Mouse (Mus musculus) kidney, adult 2 months (tissue): Measurements from ENCODE around the gene Mmd. TPM values are rescaled to one million over a fixed set of nuclear protein-coding genes. Genes with fewer than 3 reads are reported as not detected.

Source experiments
- DNase-seq: peaks from one replicate; pipeline ENCODE4 v3.0.0; 2021
- H3K27ac ChIP-seq: fragments of 200-500 bp; 2 replicates; pipeline ENCODE4 v1.5.1; 2012; ENCODE audit warnings: low read depth, low read length, control low read depth, inconsistent platforms; ENCODE audit not compliant: insufficient read depth
- H3K27me3 ChIP-seq: fragments of 200-500 bp; replicated peaks from 2 replicates; pipeline ENCODE4 v1.6.1; 2012; ENCODE audit warnings: mild to moderate bottlenecking, moderate library complexity, low read length, inconsistent platforms; ENCODE audit not compliant: control insufficient read depth, insufficient read depth
- H3K36me3 ChIP-seq: fragments of 200-500 bp; 2 replicates; pipeline ENCODE4 v1.6.1; 2012; ENCODE audit warnings: mild to moderate bottlenecking, moderate library complexity, low read length, inconsistent platforms; ENCODE audit not compliant: control insufficient read depth, insufficient read depth
- H3K4me1 ChIP-seq: fragments of 200-500 bp; 2 replicates; pipeline ENCODE4 v1.6.1; 2011; ENCODE audit warnings: low read length; ENCODE audit not compliant: control insufficient read depth, insufficient read depth
- H3K4me3 ChIP-seq: fragments of 200-500 bp; 2 replicates; pipeline ENCODE4 v1.5.1; 2011; ENCODE audit warnings: mild to moderate bottlenecking, low read depth, low read length, control low read depth; ENCODE audit not compliant: insufficient read depth
- CTCF ChIP-seq: fragments of 200-500 bp; conservative IDR thresholded peaks from 2 replicates; pipeline ENCODE4 v1.5.1; 2011; ENCODE audit warnings: low read depth, mild to moderate bottlenecking, control low read depth, low read length, moderate library complexity, mixed read lengths; ENCODE audit not compliant: insufficient read depth, insufficient read length
- POLR2A ChIP-seq: fragments of 200-500 bp; IDR thresholded peaks from one replicate; pipeline ENCODE4 v1.6.1; 2011; ENCODE audit warnings: low read depth, low read length, control low read depth
- WGBS: fragments of 180-500 bp; shearing (Covaris S2); methylation state at CpG from one replicate; pipeline ENCODE4 v1.1.7; 2018; 5-methylcytosine and 5-hydroxymethylcytosine counted together
- polyA plus RNA-seq: library from polyadenylated mRNA; depleted of rRNA; stranded (reverse); fragments of >200 nt; gene quantifications from 2 replicates; pipeline ENCODE4 v1.2.3, GENCODE M21; 2012

Mmd gene
- polyA plus RNA-seq, 1 experiment = 27.6 TPM

GRCm38 (mm10) chr11:90227000-90227922, 22.0 kb upstream of the Mmd start:
- TF ChIP-seq POLR2A = no peak
- TF ChIP-seq CTCF = no peak
- 69% methylated on average over 12 of the region's 12 CpGs for WGBS
- 0 out of 2 replicates have a peak, but pooled peaks cover 10% of the 10 kb centered on the region for H3K4me1 ChIP-seq
- H3K4me3 ChIP-seq = no peak overlapping the region
- H3K27ac ChIP-seq = no peak overlapping the region
- DNase-seq = no peak
- no peaks in the 10 kb centered on the region for H3K36me3 ChIP-seq
- no peaks in the 10 kb centered on the region for H3K27me3 ChIP-seq

- Histone ChIP-seq H3K4me3 (no peak overlapping the region), H3K4me1 (0 out of 2 replicates have a peak, but pooled peaks cover 13% of the 10 kb centered on the region), H3K27me3 (no peaks in the 10 kb centered on the region), H3K27ac (no peak overlapping the region), H3K36me3 (no peaks in the 10 kb centered on the region)
- no peak for TF ChIP-seq POLR2A
- TF ChIP-seq CTCF = no peak
- DNase-seq = no peak
- 93% methylated on average over 9 of the region's 9 CpGs for WGBS
Observed at GRCm38 (mm10) chr11:90228251-90228949, 20.9 kb upstream of the Mmd start.

- DNase-seq = no peak
- TF ChIP-seq POLR2A = no peak
- TF ChIP-seq CTCF = no peak
- H3K27me3 ChIP-seq = no peaks in the 10 kb centered on the region
- H3K27ac ChIP-seq = peak overlapping the region; percentile 81; the same call in 1 of the 2 replicates
- 0 out of 2 replicates have a peak, but pooled peaks cover 13% of the 10 kb centered on the region for H3K4me1 ChIP-seq
- H3K36me3 ChIP-seq = no peaks in the 10 kb centered on the region
- H3K4me3 ChIP-seq = no peak overlapping the region
Observed at GRCm38 (mm10) chr11:90229800-90230199, 19.5 kb upstream of the Mmd start.

- DNase-seq = peak; percentile 63
- no peaks in the 10 kb centered on the region for H3K27me3 ChIP-seq
- WGBS = 59% methylated on average over 2 of the region's 2 CpGs
- H3K4me3 ChIP-seq = no peak overlapping the region
- H3K27ac ChIP-seq = peak overlapping the region; percentile 81
- H3K36me3 ChIP-seq = no peaks in the 10 kb centered on the region
- TF ChIP-seq POLR2A (no peak), CTCF (no peak)
- 0 out of 2 replicates have a peak, but pooled peaks cover 13% of the 10 kb centered on the region for H3K4me1 ChIP-seq
Observed at GRCm38 (mm10) chr11:90230671-90231070, 18.6 kb upstream of the Mmd start.

GRCm38 (mm10) chr11:90231631-90232030, 17.6 kb upstream of the Mmd start:
- Histone ChIP-seq H3K4me3 (no peak overlapping the region), H3K27me3 (no peaks in the 10 kb centered on the region), H3K27ac (peak overlapping the region; percentile 65; the same call in 1 of the 2 replicates), H3K4me1 (peaks cover 13% of the 10 kb centered on the region; the same call in 1 of the 2 replicates), H3K36me3 (no peaks in the 10 kb centered on the region)
- TF ChIP-seq CTCF (no peak), POLR2A (no peak)
- DNase-seq = no peak
- 22% methylated on average over 2 of the region's 2 CpGs for WGBS

GRCm38 (mm10) chr11:90232685-90233084, 16.6 kb upstream of the Mmd start:
- Histone ChIP-seq H3K27ac (peak overlapping the region; percentile 85), H3K36me3 (no peaks in the 10 kb centered on the region), H3K4me1 (peaks cover 13% of the 10 kb centered on the region; the same call in 1 of the 2 replicates), H3K4me3 (no peak overlapping the region), H3K27me3 (no peaks in the 10 kb centered on the region)
- TF ChIP-seq POLR2A (no peak), CTCF (no peak)
- 41% methylated on average over 4 of the region's 4 CpGs for WGBS
- DNase-seq = peak; percentile 62

- TF ChIP-seq POLR2A (no peak), CTCF (no peak)
- whole genome bisulfite sequencing = 82% methylated on average over 5 of the region's 5 CpGs
- Histone ChIP-seq H3K27ac (no peak overlapping the region), H3K4me1 (peaks cover 11% of the 10 kb centered on the region; the same call in 1 of the 2 replicates), H3K36me3 (no peaks in the 10 kb centered on the region), H3K27me3 (no peaks in the 10 kb centered on the region), H3K4me3 (no peak overlapping the region)
- no peak for DNase-seq
Observed at GRCm38 (mm10) chr11:90235221-90235620, 14.0 kb upstream of the Mmd start.
